Mouse (Mus musculus) retina, adult 2 months (tissue): ENCODE measurements around the gene Rwdd2b.

Experiments used
- DNase-seq: peaks from one replicate; pipeline ENCODE4 v3.0.0-alpha.2; 2012; ENCODE audit warnings: low read depth, low spot score

Rwdd2b gene

GRCm38 (mm10) chr16:87420662-87421061 is 19.7 kb downstream of the Rwdd2b start:
- DNase-seq: no peak

- DNase-seq: no peak
Observed at GRCm38 (mm10) chr16:87405001-87405400, 35.4 kb downstream of the Rwdd2b start.

GRCm38 (mm10) chr16:87393813-87394548 is 46.4 kb downstream of the Rwdd2b start:
- peak; percentile 52 for DNase-seq

GRCm38 (mm10) chr16:87387444-87387977 is 52.9 kb downstream of the Rwdd2b start:
- no peak for DNase-seq

- no peak for DNase-seq
Observed at GRCm38 (mm10) chr16:87384366-87384765, 56.0 kb downstream of the Rwdd2b start.
